Mouse (Mus musculus) stomach, postnatal 0 days (tissue): ENCODE measurements around the gene Abhd14a.

Experiments
- CTCF ChIP-seq: IDR thresholded peaks from 2 replicates; pipeline ENCODE4 v1.5.1; 2016; ENCODE audit warnings: antibody characterized with exemption, low read depth, mild to moderate bottlenecking, moderate library complexity
- EP300 ChIP-seq: optimal IDR thresholded peaks from 2 replicates; pipeline ENCODE3; 2016; ENCODE audit warnings: antibody characterized with exemption

GRCm38 (mm10) chr9:106412210-106412609, 35.3 kb downstream of the Abhd14a start:
- TF ChIP-seq CTCF (no peak), EP300 (no peak)
